Mouse (Mus musculus) liver, embryonic 14.5 days (tissue): ENCODE results near the gene Txlna.

ENCODE experiments used
- CTCF ChIP-seq: IDR thresholded peaks from 2 replicates; pipeline ENCODE4 v1.5.1; 2016; ENCODE audit warnings: antibody characterized with exemption, low read depth, control low read depth
- EP300 ChIP-seq: IDR thresholded peaks from 2 replicates; pipeline ENCODE4 v1.6.1; 2016; ENCODE audit warnings: antibody characterized with exemption, low read depth

GRCm38 (mm10) chr4:129576863-129577491 lies 63.9 kb downstream of the Txlna start:
- TF ChIP-seq EP300, result no peak
- peak; percentile 82 for TF ChIP-seq CTCF
